Mouse (Mus musculus): ENCODE data around the gene Fasn.

- TF ChIP-seq CTCF (IDR thresholded peaks at IDR 0.05; ENCODE audit: control insufficient read depth, insufficient read depth, low read length) (no peak), POLR2A (IDR thresholded peaks at IDR 0.05; ENCODE audit: borderline replicate concordance, control insufficient read depth, low read depth, low read length) (no peak)
These were observed 12.3 kb downstream of the Fasn start for GRCm38 (mm10) chr11:120812068-120812467.

Measured in bone marrow, adult 2 months (tissue).